Mouse (Mus musculus): Measurements from ENCODE around the gene Tenm3. TPM values are rescaled to one million over a fixed set of nuclear protein-coding genes. Genes with fewer than 3 reads are reported as not detected.
"Not testable (repeated sequence)": the region's sequence is repeated elsewhere in the genome, so short reads cannot be mapped to it uniquely, and the experiment has no call there.

The Tenm3 gene
- total RNA-seq, 4 experiments from 2014 or later, result 71.0 to 86.4 (median 79.6) TPM

DNA sequence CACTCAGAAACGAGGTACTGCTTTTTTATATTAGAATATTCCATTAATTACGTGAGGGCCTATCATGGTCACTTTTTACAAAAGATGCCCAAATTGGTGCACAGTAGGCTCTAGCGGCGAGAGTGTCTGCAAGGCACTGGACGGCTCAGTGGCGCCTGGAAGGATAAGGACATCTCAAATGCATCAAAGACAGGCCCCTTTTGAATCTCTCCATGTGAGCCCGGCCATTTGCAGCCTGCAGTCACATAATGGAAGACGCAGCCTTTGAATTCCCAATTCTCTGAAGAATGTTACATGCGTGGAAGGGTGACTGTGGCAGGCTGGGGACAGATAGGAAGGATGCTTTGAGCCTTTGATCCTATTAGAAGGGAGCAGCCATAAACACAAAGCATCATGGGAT is 631.8 kb downstream of the Tenm3 start:
- no peak for DNase-seq (ENCODE audit: low spot score in 2 of 2)

DNA sequence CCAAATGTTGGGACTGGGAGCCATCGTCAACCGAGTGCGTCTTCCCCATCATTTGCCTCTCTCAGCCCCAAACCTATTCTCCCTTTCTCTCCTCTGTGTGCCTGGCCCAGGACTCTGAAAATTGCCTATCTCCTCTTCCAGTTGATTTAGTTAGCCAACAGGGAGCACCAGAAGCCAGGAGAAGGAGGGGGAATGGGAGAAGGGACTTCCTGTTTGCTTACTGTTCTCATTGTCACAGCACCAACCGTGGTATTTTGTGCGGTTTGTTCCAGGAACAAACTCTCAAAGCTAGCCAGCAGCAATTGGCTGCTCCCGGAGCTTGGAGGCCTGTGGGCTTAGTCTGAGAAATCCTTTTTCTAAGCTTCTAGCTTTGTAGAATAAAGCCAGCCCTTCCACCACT is 636.2 kb downstream of the Tenm3 start:
- no peak for DNase-seq (ENCODE audit: low spot score in 2 of 2)

DNA sequence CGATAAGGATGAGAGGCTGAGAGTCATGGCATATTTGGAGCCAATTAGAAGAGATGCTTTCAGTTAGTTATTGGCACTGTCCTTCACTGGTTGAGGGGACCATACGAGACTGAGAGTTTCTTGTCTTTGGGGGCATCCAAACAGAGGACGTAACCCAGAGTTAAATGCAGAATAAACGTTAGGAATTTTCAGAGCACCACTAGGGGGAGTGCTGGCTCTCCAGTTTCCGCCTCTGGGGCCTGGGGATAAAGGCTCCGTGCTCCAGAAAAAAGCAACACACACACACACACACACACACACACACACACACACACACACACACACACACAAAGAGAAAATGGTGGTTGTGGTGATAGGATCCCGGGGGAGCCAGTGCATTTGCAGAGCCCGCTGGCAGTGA is 636.8 kb downstream of the Tenm3 start:
- DNase-seq (ENCODE audit: low spot score in 2 of 2), result no peak

DNA sequence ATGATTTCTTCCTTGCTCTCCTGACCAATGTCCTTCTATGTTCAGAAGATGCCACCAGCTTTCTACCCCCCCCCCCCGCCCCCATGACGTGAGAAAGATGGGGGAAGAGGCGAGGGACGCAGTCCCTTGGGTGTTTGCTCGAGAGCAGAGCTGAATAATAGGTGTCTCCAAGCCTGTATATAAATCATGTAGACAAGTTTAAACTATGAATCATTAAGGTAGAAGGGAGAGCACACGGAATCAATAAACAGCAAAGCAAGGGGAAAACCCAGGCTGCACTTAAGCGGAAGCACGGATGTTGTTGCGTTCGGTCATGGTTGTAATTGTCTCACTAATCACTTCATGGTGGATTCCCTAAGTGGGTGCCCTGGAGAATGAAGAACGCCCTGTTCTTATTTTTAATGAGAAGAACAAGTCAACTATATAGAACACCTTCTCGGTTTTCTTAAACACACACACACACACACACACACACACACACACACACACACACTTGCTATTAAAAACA is 638.9 kb downstream of the Tenm3 start:
- no peak for DNase-seq (ENCODE audit: low spot score in 2 of 2)

DNA sequence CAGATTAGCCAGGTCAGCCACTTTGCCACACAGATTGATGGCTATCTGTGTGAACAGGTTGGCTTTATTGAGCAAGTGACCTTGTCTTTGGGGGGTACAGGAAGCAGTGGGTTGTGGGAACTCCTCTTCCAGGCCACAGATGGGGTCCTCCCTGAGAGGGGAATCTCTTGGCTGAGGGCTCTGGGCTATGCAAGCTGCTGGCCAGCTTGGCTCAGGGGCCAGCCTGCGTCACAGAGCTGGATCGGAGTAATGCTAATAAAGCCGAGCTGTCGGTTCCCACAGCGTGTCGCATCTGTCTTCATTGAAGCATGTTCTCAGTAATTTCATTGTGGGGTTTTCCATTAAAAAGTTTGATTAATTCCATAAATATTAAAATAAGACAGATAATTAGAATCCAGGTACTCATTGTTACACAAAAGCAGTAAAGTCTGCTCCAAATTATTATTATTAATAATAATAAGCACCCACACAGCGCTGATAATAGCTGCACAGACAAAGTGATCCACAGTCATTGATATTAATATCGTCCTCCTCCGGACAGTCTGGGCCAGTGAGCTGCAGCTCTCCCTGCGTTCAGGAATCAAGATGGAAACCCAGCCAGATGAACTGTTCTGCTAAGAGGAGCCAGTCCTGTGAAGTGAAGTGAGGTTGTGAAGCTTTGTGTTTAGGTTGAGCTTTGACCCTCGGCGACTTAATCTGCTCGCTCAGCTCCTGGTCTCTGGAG is 639.5 kb downstream of the Tenm3 start:
- DNase-seq (ENCODE audit: low spot score in 2 of 2), result no peak

DNA sequence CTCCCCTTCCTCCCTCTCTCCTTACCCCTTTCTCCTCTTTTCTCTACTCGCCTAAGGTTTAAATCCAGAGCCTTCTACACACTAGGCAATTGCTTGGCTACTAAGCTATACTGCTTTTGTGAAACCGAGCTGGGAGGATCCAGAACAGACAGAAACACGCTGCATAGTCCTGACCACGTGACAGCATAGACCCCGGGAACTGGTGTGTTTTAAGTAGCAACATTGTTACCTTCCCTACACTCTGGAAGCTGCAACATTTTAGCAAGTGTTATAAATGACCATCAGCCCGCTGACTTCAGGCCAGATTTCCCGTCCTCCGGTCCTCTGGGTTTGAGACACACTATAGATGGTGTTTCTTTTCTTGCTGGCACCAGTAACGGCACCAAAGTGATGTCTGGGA is 640.1 kb downstream of the Tenm3 start:
- DNase-seq (ENCODE audit: low spot score in 2 of 2), result no peak

DNA sequence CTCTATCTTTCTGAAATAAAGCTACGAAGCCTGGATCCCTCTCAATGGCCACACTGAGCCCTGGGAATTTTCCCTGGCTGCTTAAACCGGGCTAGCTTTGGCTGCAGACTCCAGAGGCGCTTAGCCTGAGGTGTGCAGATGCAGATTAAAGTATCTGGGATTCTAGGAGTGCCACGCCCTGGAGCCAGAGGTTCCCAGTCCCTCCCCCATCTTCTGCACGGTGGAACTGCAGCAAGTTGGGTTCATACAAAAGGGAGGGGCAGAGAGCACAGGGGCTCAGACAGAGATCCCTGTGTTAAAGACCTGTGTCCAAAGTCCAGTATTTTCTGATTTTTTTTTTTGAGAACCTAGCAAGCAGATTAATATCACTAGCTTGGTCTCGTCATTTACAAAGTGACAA is 640.6 kb downstream of the Tenm3 start:
- no peak for DNase-seq (ENCODE audit: low spot score in 2 of 2)

DNA sequence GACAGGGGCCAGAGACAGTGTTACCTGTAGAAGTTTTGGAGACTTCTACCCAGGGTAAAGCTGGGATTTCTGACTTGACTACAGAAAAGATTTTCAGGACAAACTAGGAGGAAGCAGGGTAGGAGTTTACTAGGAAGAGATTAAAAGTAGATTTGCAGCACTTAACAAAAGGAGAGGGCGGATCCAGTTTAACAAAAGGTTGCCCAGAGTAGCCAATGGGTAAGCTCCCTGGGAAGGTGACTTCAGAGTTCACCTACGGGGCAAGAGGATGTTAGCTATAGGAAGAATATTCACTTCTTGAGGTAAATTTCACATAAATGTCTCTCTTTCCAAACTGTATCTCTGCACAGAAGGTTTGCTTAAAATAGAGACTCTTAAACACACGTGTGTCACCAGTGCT is 641.1 kb downstream of the Tenm3 start:
- DNase-seq (ENCODE audit: low spot score in 2 of 2), result no peak

DNA sequence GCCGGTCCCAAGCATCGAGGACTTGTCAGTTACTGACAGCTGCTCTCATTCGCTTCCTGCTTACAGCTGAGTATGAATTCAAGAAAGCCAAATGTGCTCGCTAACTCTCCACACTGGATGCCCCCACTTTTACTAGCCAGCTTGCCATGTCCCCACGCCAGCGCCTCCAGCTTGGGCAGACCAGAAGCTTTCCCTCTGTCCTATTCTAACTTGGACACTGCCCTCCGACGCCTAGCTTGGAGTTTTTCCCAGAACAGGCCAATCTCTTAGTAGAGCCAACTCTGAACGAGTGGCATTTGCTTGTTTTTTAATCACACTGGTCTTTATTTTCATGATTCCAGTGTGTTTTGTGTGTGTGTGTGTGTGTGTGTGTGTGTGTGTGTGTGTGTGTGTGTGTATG is 644.6 kb downstream of the Tenm3 start:
- no peak for DNase-seq (ENCODE audit: low spot score in 2 of 2)

DNA sequence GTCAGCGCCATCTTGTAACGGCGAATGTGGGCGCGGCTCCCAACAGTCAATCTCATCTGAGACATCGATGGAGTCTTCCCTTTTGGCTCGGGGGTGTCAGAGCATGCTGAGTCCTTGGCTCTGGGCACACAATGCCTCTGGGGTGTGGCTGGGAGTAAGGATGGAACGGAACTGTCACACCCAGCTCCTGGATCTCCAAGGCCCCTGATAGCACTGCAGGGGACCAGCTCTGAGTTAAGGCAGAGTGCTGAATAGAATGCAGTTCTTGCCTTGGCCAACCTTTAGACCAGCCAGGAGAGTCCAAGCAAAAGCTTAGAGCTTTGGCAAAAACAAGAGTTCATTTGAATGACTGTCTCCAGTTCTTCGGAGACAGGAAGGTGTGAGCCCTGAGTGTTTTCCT is 647.8 kb downstream of the Tenm3 start:
- DNase-seq (ENCODE audit: low spot score in 2 of 2), result no peak

DNA sequence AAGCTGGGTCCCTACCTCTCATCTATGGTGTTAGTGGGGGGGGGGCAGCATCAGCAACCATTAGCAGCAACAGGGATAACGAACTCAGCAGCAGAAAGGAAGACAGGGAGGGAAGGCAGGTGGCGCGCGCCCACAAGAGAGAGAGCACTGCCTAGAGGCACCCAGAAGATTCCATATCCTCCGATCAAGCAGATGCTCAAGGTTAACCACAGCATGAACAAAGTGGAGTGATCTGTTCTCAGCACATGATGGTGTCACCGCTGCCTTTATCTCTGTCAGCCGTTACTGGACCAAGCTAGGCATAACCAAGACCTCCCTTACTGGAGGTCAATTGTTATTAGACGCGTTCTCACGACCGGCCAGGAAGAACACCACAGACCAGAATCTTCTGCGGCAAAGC is 655.2 kb downstream of the Tenm3 start:
- DNase-seq (ENCODE audit: low spot score in 2 of 2), result no peak

DNA sequence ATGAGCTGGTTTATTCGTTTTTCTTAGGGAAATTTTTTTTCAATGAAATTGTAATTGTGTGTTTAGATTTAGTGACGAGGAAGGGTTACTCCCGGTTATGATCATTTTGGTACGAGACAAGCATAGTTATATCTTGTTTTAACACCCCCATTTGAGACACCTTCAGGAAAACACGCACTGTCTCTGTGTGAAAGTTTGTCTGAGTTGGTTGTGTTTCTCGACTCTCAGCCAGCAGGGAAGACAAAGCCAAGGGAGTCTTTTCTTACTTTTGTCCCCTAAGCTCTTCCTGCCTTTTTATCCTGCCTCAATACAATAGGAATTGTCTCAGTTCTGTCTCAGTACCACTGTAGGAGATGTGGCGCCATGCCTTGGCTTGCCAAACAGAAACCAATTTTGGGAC is 660.0 kb downstream of the Tenm3 start:
- no peak for DNase-seq (ENCODE audit: low spot score in 2 of 2)

DNA sequence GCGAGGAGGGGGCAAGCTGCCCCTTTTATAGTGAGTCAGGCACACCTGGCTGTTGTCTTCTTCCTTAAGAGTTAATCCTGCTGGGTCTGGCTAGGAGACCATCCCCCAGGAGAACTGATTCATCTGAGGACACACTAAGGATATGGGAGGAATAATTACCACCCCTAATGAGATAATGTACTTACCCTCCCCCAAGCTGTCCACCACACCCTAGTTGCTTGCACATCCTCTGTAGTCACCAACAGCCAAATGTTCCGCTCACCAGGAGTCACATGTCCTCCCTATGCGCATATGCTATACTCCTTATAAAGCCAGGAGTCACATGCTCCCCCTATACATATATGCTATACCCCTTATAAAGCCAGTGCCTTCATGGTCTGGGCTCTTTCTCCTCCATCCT is 662.8 kb downstream of the Tenm3 start:
- DNase-seq (ENCODE audit: low spot score in 2 of 2), result no peak

DNA sequence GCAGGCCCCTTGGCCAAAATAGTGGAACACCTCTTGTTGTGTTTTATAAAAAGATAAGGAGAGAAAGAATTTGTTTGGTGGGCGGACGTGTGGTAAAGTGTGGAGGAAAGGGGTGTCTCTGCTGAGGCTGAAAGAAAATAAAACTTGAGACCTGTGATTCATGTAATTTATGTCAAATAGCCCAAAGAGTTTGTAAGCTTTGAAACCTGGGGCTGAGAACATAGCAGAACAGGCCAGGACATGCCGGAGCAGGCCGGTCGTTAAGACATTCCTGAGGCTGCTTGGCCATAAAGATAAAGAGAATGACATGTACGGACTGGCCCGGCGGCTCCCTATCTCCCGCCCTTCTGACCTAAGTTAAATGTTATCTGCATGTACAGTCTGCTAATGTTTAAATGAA is 663.6 kb downstream of the Tenm3 start:
- not testable (repeated sequence) for DNase-seq (ENCODE audit: low spot score in 2 of 2)

DNA sequence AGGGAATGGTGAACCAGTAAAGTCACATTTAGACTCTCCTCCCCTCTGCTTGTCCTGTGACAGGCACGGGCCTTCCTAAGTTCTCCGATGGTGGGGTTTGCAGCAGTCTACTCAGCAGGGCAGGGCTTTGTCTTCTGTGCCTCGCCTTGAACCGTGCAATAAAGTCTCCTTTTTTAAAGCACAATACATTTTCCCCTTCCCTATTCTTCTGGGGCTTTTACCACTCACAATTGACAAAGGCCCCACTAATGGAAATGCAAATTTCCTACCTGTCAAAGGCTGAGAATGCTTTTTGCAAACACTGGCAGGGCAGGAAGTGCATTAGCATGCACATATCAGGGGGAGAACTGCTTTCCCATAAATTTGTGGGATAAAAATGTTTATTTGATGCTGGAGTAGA is 664.8 kb downstream of the Tenm3 start:
- DNase-seq (ENCODE audit: low spot score in 2 of 2), result no peak

DNA sequence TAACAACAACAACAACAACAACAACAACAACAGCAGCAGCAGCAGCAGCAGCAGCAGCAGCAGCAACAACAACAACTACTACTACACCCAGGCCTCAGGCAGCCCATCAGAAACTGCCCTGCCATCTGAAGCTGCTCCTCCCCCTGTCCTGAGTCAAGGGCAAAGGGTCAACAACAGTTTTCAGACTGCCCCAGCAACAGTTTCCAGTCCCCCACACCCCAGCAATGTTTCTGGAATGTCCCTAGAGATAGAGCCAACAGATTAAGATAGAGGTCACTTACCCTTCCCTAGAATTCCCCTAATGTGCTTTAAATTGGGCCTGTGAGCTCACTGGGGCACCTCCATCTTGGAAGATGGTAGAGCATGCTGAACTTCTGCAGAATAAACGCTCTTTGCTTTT is 665.9 kb downstream of the Tenm3 start:
- no peak for DNase-seq (ENCODE audit: low spot score in 2 of 2)

Data from left cerebral cortex, adult 8-10 months (tissue).